Mouse (Mus musculus): ENCODE measurements around the gene Ttc30a2.
A peak's percentile ranks its signal among the peaks of the same experiment; 100 is the strongest.
"Not testable (repeated sequence)": the region's sequence is repeated elsewhere in the genome, so short reads cannot be mapped to it uniquely, and the experiment has no call there.

Ttc30a2 gene

DNA sequence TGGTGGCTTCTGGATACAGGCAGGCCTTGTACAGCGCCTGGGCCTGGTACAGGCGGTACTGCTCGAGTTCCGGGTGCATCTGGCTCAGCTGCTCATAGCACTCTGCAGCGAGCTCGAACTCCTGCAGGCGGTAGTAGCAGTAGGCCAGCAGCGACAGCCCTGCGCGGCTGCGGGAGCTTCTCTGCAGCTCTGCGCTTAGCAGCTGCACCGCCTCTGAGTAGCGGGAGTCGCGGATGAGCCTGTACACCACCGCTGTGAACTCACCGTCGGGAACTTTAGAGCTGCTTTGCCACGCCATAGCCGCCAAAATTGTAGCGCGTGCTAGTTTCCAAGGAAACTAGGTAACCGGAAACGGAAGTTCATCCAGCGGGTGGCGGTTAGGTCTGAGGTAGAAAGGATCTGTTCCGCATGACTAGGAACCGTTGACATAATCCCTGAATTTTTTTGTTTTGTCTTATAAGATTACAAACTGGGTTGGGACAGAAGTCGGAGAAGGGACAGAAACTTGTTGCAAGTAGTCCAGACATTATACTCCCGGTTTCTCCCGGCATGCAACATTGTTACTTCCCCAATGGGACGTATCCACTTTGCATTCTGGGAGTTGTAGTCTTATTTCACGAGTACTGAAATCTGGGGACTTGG is 3.6 kb upstream of the Ttc30a2 start, which contains the start of gene Ttc30a1:
Gene Ttc30a1 (minus strand): TSS at position 528 of the 642 bp plus-strand sequence.
- not testable (repeated sequence) for DNase-seq (ENCODE audit: low read depth, low spot score)

DNA sequence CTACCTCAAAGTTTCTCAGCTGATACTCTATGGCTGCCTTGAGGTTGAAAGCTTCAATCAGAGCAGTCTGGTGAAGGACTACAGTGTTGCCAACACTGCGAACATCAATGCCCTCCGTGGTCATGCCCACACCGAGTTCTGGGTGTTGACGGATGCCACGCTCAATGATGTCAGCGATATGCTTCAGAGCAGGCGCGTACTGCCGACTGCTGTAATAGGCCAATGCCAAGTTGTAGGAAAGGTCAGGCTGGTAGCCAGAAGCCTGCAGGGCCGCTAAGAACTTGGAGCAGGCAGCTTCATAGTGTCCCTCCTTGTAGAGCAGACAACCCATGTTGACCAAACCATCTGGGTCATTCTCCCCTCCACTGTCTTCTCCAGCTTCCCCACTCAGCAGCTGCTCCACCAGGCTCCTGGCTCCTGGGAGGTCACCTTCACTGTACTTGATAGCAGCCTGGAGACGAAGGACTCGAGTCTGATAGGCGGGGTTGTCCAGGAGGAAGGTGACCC is 3.0 kb upstream of the Ttc30a2 start:
- not testable (repeated sequence) for DNase-seq (ENCODE audit: low read depth, low spot score)

DNA sequence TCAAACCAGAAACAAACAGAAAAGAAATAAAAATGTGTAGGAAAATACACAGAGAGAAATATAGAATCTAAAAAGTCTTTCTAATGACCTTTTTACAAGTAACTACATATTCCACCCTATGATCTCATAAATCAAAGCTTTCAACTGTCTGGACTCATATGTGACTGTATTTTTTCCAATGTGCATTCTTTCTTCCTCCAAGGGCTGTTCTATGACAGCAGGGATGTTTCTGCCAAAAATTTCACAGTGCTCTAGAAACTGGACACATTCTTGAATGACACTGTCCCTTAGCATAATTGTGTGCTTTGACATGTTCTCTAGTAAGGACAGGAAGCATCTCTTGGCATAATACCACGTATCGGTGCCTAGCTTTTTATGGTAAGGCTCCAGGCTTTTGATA is 1.9 kb downstream of the Ttc30a2 start:
- not testable (repeated sequence) for DNase-seq (ENCODE audit: low read depth, low spot score)

DNA sequence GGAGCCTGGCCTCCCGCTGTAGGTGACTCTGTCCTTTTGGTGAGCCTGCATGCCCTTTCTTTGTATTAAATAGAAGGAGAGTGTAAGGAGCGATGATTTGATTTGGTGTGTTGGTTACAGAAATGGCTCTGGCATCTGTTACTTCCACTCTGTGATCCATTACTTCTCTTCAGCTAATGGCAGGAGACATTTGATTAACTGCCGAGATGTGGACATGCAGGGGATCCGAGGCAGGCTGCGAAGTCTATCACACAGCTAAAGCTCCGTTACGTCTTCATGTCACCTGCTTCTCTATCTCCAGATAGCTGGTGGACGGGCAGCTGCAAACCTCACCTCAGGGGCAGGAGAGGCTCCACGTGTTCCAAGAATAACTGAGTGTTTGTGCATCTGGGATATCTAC is 3.8 kb downstream of the Ttc30a2 start:
- DNase-seq (ENCODE audit: low read depth, low spot score), result no peak

DNA sequence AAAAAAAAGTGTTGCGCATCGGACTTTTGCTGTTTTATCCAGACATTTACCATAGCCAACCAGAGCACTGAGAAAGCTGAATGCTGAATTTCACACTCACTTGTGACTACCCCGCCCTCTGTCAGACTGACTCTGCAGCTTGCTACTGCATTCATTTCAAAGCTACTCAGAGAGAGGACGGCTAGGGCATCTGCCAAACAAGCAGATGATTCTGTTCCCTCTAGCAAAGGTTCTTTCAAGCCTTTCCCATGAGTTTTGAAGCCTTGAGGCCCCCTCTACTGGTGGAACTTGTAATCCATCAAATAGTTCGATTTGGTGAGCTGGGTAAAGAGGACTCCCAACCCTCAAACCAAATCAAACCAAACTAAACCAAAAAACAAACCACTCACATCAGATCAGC is 13.0 kb downstream of the Ttc30a2 start:
- DNase-seq (ENCODE audit: low read depth, low spot score), result peak; percentile 43

DNA sequence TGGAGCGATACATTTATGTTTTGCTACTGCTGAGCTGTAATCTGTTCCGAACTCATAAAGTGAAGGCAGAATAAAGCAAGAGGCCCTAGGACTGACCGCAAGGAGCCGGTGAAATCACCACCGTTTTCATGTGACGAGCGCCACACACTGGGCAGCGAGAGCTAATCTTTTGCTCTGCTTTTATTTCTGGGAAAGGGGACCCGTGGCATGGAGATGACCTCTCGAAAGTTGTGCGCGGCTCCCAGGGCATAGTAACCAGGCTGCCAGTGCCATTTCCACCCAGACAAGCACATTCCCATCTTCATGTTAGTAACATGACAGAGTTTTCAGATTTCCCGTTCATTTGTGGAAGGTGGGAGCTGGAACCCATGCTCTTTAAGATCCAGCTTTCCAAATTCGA is 13.5 kb downstream of the Ttc30a2 start:
- DNase-seq (ENCODE audit: low read depth, low spot score), result peak; percentile 42

DNA sequence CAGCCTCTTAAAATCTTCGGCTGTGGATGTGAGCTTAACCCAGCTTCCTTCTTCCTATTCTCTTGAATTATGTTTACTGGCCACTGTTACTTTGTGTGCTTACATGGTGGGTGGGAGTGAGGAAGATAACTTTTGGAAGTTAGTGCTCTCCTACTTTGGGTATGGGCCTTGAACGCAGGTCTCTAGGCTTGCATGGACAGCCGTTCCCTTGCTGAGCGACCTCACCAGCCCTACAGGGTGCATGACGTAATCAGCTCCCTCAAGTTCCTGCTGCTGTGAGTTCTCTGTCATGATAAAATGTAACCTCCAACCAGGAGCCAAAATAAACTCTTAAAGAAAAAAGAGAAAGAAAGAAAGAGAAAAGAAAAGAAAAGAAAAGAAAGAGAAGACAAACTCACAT is 13.9 kb downstream of the Ttc30a2 start:
- DNase-seq (ENCODE audit: low read depth, low spot score), result no peak

DNA sequence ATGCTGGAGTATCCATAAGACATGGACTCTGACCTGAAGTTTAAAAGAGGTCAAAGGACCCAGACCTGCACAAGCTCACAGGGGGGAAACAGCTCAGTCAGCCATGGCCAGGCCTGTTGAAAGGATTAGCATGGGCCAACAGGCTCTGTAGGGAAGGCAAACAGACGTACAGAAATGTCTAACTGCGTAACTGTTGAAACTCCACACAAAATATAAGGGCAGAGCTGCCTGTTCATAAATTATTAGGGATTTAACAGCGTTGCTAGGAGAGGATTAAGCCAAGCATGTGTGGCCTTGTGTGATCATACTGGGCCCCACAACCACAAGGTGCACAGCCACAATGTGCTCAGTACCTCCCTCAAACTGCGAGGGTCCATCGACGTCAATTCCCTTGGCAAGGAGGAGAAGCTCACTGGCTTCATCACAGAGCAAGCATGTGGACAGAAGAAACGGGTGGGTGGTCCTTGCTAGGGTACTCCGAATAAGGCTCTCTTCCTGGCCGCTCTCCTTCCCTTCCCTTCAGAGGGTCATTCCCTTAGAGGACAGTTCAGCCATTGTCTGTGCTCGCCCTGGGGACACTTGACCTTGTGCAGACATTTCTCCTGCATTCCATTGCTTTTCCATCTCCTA is 14.6 kb downstream of the Ttc30a2 start:
- no peak for DNase-seq (ENCODE audit: low read depth, low spot score)

DNA sequence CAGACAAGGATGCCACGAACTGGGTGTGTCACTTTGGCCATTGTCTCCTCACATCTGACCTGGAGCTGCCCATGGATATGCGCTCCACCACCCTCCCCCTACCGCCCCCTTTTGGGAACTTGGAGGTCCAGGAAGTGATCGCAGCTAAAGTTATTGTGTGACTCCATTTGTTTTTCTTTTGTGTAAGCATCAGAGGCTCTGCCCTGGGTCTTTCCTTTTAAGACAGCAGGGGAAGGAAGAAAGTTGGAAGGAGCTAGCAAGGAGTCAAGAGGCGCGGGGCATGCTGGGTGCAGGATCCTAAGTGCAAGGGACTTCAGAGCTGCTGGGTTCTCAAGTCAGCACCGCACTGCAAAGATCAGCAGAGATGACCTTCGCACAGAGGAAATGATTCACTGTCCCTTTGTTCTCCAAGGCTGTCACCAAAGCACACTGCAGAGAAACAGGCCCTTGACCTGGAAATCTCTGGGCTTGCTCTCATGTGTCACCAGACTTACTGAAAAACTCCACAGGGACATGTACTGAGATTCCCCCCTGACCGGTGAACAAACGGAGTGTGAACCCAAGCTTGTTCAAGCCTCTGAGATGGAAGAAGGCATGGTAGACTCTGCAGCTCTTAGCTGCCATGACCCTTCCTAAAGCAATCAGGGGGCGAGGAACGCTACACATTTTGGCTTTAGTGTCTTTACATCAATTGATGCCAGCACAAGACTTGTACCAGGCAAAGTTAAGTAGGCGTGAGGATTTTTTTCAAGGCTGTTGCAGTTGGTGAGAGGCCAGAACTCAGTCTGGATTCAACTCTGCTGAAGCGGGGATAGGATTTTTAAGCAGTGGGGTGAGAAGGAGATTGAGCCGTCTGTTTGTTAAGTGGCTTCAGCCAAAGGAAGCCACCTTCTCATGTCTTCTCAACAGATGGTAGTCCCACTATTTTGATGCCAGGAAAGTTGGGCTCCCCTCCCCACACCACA is 17.3 kb downstream of the Ttc30a2 start:
- peak; percentile 14 for DNase-seq (ENCODE audit: low read depth, low spot score)

DNA sequence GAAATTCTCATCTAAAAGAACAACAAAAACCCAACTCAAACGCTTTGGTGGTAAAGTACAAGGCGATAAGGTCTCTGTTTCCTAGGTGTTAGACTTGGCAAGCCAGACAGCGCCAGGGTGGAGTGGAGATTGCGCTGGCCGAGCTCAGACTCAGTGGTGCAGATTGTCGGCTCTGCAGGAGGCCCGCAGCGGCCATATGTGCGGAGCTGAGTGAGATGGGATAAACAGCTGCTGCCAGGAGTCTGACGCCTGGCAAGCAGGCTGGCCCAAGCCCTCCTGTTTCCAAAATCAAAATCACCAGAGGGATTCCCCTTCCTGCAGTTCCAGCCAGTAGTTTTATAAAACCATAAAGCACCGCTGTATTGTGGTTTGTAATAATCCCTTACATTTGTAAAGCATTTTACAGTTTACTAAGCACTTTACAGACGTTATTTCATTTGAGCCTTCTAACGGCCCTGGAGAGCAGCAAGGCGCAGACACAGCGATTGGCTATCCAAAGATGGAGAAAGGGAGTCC is 18.1 kb downstream of the Ttc30a2 start:
- DNase-seq (ENCODE audit: low read depth, low spot score), result peak; percentile 27

DNA sequence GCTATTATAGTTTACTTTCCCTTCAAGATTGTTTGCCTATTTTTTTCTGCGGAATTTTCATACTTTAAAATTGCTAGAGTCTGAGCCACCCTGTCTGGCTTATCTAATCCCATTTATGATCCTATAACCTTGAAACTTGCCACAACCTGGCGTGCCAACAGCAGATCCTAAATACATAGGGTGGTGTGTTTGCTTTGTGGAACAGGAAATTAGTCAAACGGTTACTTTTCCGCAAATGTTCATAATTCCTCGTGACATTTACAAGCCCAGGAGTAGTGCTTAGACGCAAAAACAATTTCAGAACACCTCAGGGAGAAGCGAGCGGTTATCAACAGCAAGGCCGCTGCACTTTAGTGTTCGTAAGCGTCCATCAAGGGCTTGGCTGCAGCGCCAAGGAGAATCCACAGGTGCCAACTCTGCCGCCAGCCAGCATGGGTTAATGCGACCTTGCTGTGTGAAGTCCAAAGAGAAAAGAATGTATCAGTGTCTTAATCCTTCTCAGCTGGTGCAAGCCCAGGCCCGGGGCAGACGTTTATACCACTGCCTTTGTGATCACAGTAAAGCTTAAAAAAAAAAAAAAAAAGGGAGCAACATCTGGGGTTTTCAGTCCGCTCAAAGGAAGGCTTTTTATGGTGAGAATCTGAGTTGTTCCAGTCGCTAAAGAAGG is 18.7 kb downstream of the Ttc30a2 start:
- peak; percentile 26 for DNase-seq (ENCODE audit: low read depth, low spot score)

DNA sequence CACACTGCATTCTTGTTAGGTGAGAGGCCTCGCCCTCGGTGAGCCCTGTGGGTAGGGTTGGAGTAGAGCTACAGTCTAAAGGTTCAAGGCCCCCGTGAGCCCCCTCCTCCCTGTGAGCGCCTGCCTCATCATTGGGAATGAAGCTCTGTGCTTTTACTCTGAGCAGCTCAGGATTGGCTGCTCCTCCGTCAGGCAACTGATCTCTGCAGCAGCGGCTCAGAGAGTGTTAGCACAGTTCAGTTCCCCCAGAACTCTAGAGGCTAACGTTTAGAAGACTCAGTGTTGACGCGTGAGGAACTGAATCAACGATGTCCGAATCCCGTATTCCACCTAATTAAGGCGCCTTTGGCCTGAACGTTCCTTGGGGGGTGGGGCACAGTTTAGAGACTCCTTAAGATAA is 22.3 kb downstream of the Ttc30a2 start:
- no peak for DNase-seq (ENCODE audit: low read depth, low spot score)

DNA sequence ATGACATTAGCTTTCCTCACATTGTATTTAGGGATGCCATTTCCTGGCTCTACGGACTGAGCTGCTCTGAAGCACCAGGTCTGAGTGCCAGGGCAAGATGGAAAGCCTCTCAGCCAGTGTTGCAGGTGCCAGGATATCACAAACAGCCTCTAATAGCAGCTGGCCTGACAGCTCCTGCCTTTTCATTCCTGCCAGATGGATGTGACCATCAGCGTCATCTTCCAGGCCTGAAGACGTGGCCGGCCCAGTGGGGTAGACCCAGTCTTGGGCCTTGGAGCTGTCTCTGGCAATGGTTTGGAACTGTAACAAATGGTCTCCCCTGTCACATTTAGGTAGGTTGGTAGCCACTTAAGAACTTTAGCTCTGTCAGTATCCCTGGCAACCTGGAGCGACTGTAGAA is 24.6 kb downstream of the Ttc30a2 start:
- DNase-seq (ENCODE audit: low read depth, low spot score), result no peak

DNA sequence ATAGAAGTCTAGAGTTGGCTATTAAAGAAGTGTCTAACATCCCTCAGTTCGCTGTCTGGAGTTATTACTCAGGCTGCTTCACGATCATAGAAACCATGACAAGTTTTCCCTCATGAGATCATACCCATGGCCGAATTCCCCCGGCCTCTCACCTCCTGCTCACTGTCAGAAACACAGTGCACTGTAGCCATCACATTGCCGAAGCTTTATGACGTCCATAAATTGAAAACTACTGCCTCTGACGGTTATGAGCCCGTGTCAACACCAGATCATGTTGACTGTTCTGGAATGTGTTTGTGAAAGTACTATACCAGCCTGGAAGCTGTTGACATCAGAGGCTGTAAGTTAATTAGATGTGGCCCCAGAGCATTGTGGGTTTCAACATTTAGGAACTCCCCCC is 27.3 kb downstream of the Ttc30a2 start:
- DNase-seq (ENCODE audit: low read depth, low spot score), result no peak

DNA sequence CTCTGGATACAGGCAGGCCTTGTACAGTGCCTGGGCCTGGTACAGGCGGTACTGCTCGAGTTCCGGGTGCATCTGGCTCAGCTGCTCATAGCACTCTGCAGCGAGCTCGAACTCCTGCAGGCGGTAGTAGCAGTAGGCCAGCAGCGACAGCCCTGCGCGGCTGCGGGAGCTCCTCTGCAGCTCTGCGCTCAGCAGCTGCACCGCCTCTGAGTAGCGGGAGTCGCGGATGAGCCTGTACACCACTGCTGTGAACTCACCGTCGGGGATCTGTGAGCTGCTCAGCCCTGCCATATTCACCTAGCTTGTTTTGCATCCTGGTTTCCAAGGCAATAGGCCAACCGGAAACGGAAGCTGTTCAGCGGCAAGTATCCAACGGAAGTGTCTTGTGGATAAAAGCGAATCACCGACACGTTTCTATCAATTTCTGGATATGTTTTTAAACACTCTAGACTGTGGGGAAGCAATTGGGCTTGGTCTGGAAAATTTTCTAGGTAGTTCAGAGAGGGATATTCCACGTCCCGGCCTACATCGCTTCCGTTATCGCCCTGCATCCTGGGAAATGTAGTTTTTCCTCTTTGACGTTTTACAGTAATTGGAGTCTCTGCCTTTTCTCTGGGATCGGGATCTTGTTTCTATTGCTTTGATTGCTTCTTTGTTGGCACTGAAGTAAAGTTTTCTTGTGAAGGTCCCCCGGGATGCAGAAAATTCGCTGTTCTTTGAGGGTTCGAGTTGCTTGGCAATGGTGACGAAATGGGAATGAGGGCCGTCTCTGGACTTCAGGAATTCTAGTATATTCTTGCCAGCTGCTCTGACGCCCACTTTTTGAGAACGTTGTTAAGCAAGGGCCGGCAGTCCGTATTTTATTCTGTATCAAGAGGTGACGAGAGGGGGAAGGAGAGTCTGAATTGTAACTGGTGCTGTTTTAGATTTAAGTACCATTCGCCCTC is 39.6 kb downstream of the Ttc30a2 start, which contains the start of gene Ttc30b:
Gene Ttc30b (minus strand): TSS at position 469 of the 947 bp plus-strand sequence.
- peak; percentile 68 for DNase-seq (ENCODE audit: low read depth, low spot score)

DNA sequence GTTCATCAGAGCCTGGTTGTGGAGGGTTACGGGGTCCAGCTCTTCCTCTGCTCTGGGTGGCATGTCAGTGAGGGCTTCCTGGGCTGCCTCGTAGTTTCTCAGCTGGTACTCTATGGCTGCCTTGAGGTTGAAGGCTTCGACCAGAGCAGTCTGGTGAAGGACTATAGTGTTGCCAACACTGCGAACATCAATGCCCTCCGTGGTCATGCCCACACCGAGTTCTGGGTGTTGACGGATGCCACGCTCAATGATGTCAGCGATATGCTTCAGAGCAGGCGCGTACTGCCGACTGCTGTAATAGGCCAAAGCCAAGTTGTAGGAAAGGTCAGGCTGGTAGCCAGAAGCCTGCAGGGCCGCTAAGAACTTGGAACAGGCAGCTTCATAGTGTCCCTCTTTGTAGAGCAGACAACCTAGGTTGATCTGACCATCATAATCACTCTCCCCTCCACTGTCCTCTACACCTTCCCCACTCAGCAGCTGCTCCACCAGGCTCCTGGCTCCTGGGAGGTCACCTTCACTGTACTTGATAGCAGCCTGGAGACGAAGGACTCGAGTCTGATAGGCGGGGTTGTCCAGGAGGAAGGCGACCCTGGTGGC is 40.4 kb downstream of the Ttc30a2 start:
- not testable (repeated sequence) for DNase-seq (ENCODE audit: low read depth, low spot score)

DNA sequence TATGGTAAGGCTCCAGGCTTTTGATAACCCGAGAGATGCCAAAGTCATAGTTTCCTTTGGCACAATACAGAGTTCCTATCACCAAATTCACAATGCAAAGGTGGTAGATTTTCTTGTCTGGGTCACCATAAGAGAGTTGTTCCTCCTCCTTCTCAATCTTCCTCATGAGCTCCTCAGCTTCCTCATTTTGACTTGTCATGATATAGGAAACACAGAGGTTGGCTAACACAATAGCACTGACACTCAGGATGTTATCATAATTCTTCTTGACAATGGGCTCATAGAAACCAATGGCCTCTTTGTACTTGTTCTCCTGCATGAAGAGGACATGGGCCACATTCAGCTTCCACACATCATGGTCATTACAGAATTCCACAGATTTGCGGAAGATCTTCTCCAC is 41.3 kb downstream of the Ttc30a2 start:
- DNase-seq (ENCODE audit: low read depth, low spot score), result not testable (repeated sequence)

DNA sequence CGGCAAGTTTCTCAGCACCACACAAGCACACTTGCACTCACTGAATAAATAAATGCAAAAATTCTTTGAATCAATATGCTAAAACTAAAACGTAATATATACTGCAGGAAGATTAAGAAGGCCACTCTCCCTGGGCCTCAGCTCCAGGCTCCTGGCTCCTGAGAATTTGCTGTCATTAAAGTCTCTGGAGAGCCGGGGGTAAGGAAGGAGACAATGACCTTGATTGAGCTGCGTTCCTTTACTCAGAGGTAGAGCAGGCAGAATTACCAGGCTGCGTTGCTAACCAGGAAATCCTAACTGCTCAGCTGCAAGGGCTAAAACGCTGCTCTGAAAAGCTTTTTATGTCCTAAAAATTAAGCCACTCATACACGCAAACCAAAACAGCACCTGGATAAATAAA is 44.4 kb downstream of the Ttc30a2 start:
- DNase-seq (ENCODE audit: low read depth, low spot score), result no peak

DNA sequence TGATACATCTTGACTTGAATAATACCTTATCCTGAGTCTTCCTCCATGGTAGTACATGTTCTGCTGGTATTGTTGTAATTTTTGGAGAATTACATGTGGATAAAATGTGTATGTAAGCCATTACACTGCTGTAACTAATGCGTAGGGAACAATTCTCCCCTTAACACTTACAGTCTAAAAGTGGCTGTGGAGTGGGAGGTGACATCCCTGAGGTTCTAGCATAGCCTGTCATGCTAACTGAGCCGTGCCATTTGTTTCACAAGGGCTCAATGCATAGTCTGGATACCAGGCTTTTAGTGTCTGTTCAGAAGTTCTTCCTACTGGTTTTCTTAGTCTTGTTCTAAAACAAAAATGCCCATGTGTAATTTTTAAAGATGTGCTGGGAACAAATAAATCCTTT is 47.0 kb downstream of the Ttc30a2 start:
- no peak for DNase-seq (ENCODE audit: low read depth, low spot score)

All from embryo, embryonic 11.5 days (tissue).